Mouse (Mus musculus) kidney, embryonic 16.5 days (tissue): Measurements from ENCODE around the gene Nat9. TPM values are rescaled to one million over a fixed set of nuclear protein-coding genes. Genes with fewer than 3 reads are reported as not detected.
A peak's percentile ranks its signal among the peaks of the same experiment; 100 is the strongest.

Source experiments
- ATAC-seq: fragments of 200-750 bp; cut with Nextera tagmentation; 2 replicates; pipeline ENCODE4 v1.8.0; 2017; ENCODE audit warnings: moderate TSS enrichment; ENCODE audit not compliant: low FRiP score, low TSS enrichment
- H3K27ac ChIP-seq: fragments of 300-500 bp; sonication (generic); 2 replicates; pipeline ENCODE4 v1.5.1; 2014; ENCODE audit warnings: low read length
- H3K27me3 ChIP-seq: fragments of 300-500 bp; sonication (generic); 2 replicates; pipeline ENCODE4 v1.6.1; 2014; ENCODE audit warnings: low read length, control low read depth, mixed read lengths; ENCODE audit not compliant: insufficient read depth
- H3K36me3 ChIP-seq: fragments of 300-500 bp; sonication (generic); 2 replicates; pipeline ENCODE4 v1.6.1; 2014; ENCODE audit warnings: low read length, control low read depth, mixed read lengths; ENCODE audit not compliant: insufficient read depth
- H3K4me1 ChIP-seq: fragments of 300-500 bp; sonication (generic); 2 replicates; pipeline ENCODE4 v1.6.1; 2014; ENCODE audit warnings: low read length, control low read depth, mixed read lengths; ENCODE audit not compliant: insufficient read depth
- H3K4me2 ChIP-seq: fragments of 300-500 bp; sonication (generic); replicated peaks from 2 replicates; pipeline ENCODE4 v1.6.1; 2014; ENCODE audit warnings: low read depth, low read length
- H3K4me3 ChIP-seq: fragments of 300-500 bp; sonication (generic); 2 replicates; pipeline ENCODE4 v1.5.1; 2014; ENCODE audit warnings: mild to moderate bottlenecking, low read length
- H3K9ac ChIP-seq: fragments of 300-500 bp; sonication (generic); replicated peaks from 2 replicates; pipeline ENCODE4 v1.6.1; 2014; ENCODE audit warnings: low read length
- H3K9me3 ChIP-seq: fragments of 300-500 bp; sonication (generic); 2 replicates; pipeline ENCODE4 v1.6.1; 2016; ENCODE audit warnings: low read length, control low read depth
- WGBS: fragments of 180-500 bp; shearing (Covaris S2); extraction: QIAGEN DNeasy Blood & Tissue Kit; methylation state at CpG from one replicate; pipeline ENCODE4 v1.1.7; 2014; 5-methylcytosine and 5-hydroxymethylcytosine counted together
- polyA plus RNA-seq: library from polyadenylated mRNA; unstranded; fragments of >200 nt; fragmentation: Nextera tagmentation; extraction: Ambion mirVana; gene quantifications from 2 replicates; pipeline ENCODE4 v1.2.1, GENCODE M21; 2015

Gene Nat9
- polyA plus RNA-seq, 1 experiment from 2014 or later = 29.7 TPM

DNA sequence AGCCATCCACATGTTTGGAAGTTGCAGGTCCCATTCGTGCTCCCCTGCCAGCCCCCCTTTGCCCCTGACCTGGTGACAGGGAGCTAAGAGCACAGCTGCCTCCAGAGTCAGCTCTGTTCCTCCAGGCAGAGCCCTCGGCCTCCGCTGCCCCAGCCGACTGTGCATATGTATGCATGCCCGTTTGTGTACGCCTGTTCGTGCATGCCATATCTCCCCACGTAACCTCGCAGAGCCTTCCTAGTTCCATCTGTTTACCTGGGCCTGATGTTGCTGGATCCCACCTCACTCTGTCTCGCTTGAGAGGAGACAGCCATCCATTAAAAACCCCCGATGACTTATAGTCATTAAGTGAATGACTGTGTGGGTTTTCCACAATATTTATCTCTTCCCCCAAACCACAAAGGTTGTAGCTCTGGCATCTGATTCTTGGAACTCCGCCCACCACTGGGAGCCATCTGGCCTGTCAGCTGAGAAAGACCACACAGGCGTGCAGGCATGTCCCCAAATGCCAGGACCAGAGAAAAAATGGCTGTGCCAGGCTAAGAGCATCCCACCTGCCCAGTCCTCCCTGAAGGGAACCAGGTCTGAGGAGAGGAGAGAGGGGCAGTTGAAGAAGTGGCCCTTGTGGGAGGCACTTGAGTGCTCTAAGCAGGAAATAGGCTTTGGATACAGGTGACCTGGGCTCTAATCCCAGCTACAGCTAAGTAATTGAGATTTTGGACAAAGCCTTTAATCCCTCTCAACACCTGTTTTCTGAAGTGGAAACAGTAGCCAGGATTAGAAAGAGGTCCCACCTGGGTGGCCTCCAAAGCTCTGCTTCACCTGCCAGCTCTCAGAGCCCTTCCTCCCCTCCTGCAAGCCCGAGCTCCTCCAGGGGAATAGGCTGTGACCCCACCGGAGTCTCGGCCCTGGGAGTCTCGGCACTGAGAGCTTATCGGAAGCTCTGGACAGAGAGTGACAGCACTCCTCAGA is 30.1 kb upstream of the Nat9 start:
- Histone ChIP-seq H3K9ac (no peak overlapping the region), H3K4me2 (no peak overlapping the region), H3K9me3 (no peaks in the 10 kb centered on the region), H3K27me3 (peaks cover 9% of the 10 kb centered on the region; the same call in 1 of the 2 replicates), H3K4me3 (no peak overlapping the region), H3K36me3 (no peaks in the 10 kb centered on the region), H3K27ac (no peak overlapping the region), H3K4me1 (peaks cover 30% of the 10 kb centered on the region; the same call in 1 of the 2 replicates)
- 61% methylated on average over 18 of the region's 18 CpGs for WGBS
- no peak for ATAC-seq

DNA sequence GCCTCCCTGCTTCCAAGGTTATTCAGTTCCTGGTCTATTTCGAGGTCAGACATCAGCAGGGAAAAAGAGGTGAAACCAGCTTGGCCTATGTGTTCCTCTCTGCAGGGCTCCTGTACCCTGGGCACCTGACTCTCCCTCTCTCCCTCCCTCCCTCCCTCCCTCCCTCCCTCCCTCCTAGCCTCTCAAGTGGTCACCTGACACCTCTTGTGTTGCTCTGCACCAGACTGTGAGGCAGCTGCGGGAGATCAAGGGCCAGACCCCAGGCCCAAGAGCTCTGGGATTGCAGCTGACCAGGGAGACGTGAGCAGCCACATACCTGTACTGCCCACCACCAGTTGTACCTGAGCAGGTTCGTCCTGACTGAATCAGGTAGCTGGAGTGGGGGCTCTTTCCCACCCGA is 27.5 kb upstream of the Nat9 start:
- peak; percentile 70 for ATAC-seq
- Histone ChIP-seq H3K4me1 (peaks cover 26% of the 10 kb centered on the region; the same call in 1 of the 2 replicates), H3K4me3 (no peak overlapping the region), H3K9ac (no peak overlapping the region), H3K27ac (no peak overlapping the region), H3K27me3 (0 out of 2 replicates have a peak, but pooled peaks cover 3% of the 10 kb centered on the region), H3K4me2 (no peak overlapping the region), H3K36me3 (no peaks in the 10 kb centered on the region), H3K9me3 (no peaks in the 10 kb centered on the region)
- 29% methylated on average over 5 of the region's 5 CpGs for WGBS

DNA sequence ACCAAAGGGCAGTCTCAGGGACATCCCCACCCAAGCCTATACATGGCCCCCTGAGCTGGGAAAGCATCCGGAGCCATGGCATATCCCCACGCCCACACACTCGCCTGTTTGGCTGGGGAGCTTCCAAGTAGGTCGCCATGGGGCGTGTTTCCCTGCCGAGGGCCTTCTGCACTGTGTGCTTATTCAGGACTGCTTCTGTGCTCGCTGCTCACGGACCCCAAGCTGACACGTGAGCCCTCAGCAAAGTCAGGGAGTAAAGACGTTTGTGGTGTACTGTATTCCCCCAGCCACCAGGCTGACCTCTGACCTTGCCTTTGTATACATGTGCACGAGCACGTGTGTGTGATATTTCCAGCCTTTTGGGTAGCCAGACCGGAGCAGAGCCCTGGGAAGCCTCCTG is 24.5 kb upstream of the Nat9 start:
- Histone ChIP-seq H3K4me1 (0 out of 2 replicates have a peak, but pooled peaks cover 9% of the 10 kb centered on the region), H3K27ac (no peak overlapping the region), H3K36me3 (0 out of 2 replicates have a peak, but pooled peaks cover 2% of the 10 kb centered on the region), H3K9ac (no peak overlapping the region), H3K9me3 (no peaks in the 10 kb centered on the region), H3K27me3 (no peaks in the 10 kb centered on the region), H3K4me2 (no peak overlapping the region), H3K4me3 (no peak overlapping the region)
- WGBS = 39% methylated on average over 13 of the region's 13 CpGs
- ATAC-seq = no peak

DNA sequence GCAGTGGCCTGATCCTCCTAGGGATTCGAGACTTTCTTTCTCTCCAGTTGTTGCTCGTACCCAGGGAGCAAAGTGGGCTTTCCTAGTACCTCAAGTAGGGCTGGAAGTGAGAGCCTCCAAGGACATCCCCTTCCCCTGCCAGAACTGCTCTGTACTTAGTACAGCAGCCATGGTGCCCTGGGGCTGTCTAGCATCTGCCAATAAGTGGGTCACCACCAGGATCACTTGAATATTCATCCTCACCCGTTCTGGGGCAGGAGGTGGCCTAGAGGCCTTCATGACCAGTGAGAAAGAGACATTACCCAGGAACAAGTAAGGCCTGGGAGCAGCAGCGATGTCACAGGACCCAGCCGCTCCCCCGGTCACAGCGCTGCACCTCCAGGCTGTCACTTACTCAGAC is 22.3 kb upstream of the Nat9 start:
- ATAC-seq = no peak
- WGBS = 75% methylated on average over 7 of the region's 7 CpGs
- Histone ChIP-seq H3K4me1 (0 out of 2 replicates have a peak, but pooled peaks cover 9% of the 10 kb centered on the region), H3K9me3 (no peaks in the 10 kb centered on the region), H3K4me3 (no peak overlapping the region), H3K9ac (no peak overlapping the region), H3K36me3 (peaks cover 6% of the 10 kb centered on the region; the same call in 1 of the 2 replicates), H3K27me3 (no peaks in the 10 kb centered on the region), H3K4me2 (no peak overlapping the region), H3K27ac (no peak overlapping the region)

DNA sequence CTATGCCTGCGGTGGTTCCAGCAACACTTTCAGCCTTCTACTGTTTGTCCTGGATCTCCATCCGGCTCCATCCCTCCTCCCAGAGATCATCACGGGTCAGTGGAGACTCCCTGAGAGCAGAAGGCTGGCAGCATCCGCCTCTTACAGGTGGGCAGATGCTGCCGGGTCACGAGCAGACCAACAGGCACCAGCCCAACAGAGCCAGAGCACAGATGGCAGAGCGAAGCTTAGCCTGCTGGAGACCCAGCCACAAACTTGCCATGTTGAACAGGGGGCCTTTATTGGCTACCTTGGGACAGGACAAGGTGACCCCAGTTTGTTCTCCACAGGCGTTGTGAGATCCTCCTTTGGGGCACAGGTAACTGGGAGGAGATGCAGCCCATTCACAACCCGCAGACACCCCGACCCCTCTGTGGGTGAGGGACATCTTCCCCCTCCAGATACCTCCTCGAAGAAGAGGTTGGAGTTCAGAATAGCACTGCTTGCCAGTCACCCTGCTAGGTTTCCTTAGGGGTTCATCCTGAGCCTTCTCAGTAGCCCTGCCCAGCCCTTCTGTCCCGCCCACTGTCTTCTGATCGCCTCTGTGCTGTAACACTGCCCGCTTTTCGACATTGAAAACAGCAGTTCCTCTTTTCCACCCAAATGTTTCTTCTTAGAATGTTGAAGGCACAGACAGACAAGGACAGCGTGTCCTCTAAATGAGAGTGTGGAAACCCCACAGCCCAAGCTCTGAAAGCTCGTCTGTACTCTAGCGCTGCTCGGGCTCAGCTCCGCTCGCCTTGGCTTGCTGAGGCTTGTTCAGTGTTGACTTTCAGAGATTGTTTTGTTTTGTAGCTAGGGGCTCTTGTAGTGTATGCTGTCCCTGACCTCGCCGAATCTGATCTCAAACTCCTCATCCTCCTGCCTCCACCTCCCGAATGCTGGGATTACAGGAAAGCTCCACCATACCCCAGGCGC is 21.4 kb upstream of the Nat9 start:
- H3K27me3 ChIP-seq = no peaks in the 10 kb centered on the region
- no peak overlapping the region for H3K4me2 ChIP-seq
- H3K9ac ChIP-seq = no peak overlapping the region
- H3K9me3 ChIP-seq = no peaks in the 10 kb centered on the region
- 0 out of 2 replicates have a peak, but pooled peaks cover 6% of the 10 kb centered on the region for H3K4me1 ChIP-seq
- no peak overlapping the region for H3K27ac ChIP-seq
- no peak for ATAC-seq
- WGBS = 65% methylated on average over 25 of the region's 25 CpGs
- peaks cover 6% of the 10 kb centered on the region; the same call in 1 of the 2 replicates for H3K36me3 ChIP-seq
- H3K4me3 ChIP-seq = no peak overlapping the region

DNA sequence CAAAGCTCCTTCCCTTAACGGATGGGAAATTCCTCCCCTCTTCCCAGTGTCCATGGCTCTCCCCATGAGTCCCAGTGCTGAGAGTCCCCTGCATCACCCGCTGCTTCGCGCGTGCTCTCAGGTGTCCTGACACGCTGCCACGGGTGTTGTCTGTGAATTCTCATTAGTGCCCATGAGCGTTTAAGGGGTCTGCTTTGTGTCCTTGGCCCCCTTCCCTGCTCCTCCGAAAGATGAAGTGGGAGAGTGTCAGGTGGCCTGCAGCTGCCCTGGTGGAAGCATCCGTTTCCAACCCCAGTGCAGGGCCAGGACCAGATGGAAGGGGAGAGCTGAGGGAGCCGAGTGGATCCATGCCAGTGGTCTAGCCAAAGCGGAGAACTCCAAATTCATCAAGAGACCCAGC is 20.5 kb upstream of the Nat9 start:
- H3K4me3 ChIP-seq = no peak overlapping the region
- no peak for ATAC-seq
- no peak overlapping the region for H3K27ac ChIP-seq
- 80% methylated on average over 12 of the region's 12 CpGs for WGBS
- no peaks in the 10 kb centered on the region for H3K27me3 ChIP-seq
- no peak overlapping the region for H3K9ac ChIP-seq
- H3K9me3 ChIP-seq = no peaks in the 10 kb centered on the region
- H3K36me3 ChIP-seq = peaks cover 6% of the 10 kb centered on the region; the same call in 1 of the 2 replicates
- H3K4me2 ChIP-seq = no peak overlapping the region
- 0 out of 2 replicates have a peak, but pooled peaks cover 6% of the 10 kb centered on the region for H3K4me1 ChIP-seq

DNA sequence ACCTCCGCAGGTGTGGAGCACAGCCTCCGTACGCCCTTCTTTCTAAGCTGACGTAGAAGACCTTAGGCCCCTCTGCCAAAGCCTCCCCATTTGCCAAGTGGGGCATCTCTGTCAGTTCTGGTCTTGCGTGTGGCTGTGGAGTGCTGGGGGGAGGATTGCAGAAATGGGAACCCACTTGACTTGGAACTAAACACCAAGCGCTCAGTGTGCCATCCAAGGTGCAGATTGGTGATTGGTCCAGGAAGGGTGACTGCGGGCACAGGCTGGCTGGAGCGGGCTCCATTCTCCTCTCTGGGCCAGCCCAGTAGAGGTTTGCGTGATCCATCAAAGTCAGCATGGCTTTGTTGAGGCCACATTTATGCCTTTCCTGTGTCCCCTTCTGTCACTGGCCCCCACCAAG is 15.1 kb upstream of the Nat9 start:
- WGBS = 93% methylated on average over 9 of the region's 9 CpGs
- H3K4me2 ChIP-seq = no peak overlapping the region
- 0 out of 2 replicates have a peak, but pooled peaks have one; percentile 28 for ATAC-seq

DNA sequence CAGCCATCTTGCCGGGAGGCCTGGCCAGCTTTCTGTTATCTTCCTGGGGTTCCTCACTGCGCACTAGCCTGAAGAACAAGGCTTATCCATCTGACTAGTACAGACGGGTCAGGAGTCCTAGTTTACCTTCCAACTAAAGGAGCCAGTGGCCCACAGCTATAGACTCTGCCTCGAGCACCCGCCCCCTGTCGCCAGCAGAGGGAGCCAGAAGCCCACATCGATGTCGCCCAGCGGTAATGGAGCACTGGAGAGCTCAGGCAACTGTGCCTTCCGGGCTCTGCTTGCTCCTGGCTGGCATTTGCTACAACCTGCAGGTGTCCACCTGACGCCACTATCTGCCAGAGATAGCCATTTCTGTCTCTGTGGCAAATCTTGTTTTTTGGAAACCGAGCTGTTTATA is 14.7 kb upstream of the Nat9 start:
- Histone ChIP-seq H3K4me3 (no peak overlapping the region), H3K4me2 (no peak overlapping the region), H3K9me3 (no peaks in the 10 kb centered on the region), H3K36me3 (peaks cover 19% of the 10 kb centered on the region; the same call in 1 of the 2 replicates), H3K27me3 (no peaks in the 10 kb centered on the region), H3K27ac (no peak overlapping the region), H3K9ac (no peak overlapping the region), H3K4me1 (no peaks in the 10 kb centered on the region)
- peak; percentile 86 for ATAC-seq
- 16% methylated on average over 12 of the region's 12 CpGs for WGBS

More for the DNA sequence above, 15.1 kb upstream of the Nat9 start:
- H3K36me3 ChIP-seq = peaks cover 17% of the 10 kb centered on the region; the same call in 1 of the 2 replicates
- H3K4me1 ChIP-seq = no peaks in the 10 kb centered on the region
- H3K9me3 ChIP-seq = no peaks in the 10 kb centered on the region
- H3K27ac ChIP-seq = no peak overlapping the region
- no peak overlapping the region for H3K9ac ChIP-seq
- no peak overlapping the region for H3K4me3 ChIP-seq
- H3K27me3 ChIP-seq = no peaks in the 10 kb centered on the region

DNA sequence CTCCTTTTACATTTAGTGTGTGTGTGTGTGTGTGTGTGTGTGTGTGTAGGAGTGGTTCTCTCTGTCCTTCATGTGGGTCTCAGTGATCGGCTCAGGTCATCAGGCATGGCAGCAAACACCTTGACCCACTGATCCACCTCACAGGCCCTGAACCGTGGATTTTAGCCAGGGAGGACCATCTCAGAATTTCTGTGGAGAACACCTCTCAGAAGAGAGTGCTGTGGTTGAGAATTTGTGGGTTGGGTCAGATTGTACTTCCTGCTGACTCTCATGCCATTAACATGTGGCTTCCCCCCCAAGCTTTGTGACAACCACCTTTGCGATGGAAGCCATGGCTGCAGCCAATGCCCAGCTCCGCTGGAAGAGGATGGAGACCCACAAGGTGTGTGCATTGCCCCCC is 12.9 kb upstream of the Nat9 start:
- Histone ChIP-seq H3K9ac (no peak overlapping the region), H3K4me2 (no peak overlapping the region), H3K4me1 (no peaks in the 10 kb centered on the region), H3K27ac (no peak overlapping the region), H3K27me3 (no peaks in the 10 kb centered on the region), H3K36me3 (peaks cover 15% of the 10 kb centered on the region; the same call in 1 of the 2 replicates), H3K4me3 (no peak overlapping the region), H3K9me3 (no peaks in the 10 kb centered on the region)
- 81% methylated on average over 4 of the region's 4 CpGs for WGBS
- ATAC-seq = no peak
